Mouse (Mus musculus) heart, adult 2 months (tissue): ENCODE results near the gene Fam129b.

Source experiments
- CTCF ChIP-seq: fragments of 200-600 bp; IDR thresholded peaks from 2 replicates; pipeline ENCODE4 v1.8.1; 2022; ENCODE audit warnings: antibody characterized with exemption, mild to moderate bottlenecking, moderate library complexity
- POLR2A ChIP-seq: fragments of 200-500 bp; IDR thresholded peaks from 2 replicates; pipeline ENCODE4 v1.6.1; 2011; ENCODE audit warnings: mild to moderate bottlenecking, low read depth, low read length, control low read depth; ENCODE audit not compliant: insufficient read depth

DNA sequence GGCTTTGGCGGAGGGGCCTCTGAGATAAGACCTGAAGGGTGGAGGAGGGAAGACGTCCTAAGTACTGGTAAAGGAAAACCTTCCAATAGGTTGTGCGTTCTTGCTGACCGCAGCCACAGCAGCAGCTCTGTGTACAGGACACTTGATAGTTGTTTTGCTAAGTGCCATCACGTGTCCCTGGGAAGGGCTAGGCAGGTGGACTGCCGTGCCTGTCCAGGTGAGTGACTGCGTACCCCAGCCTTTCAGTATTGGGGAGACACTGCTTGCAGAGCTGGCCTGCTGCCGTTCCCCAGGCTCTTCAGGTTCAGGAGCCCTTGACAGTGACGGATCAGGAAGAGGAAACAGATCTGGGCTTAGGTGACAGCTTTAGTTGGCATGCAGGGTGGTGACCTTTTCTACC lies 15.4 kb downstream of the Fam129b start:
- TF ChIP-seq POLR2A (no peak), CTCF (no peak)
